Mouse (Mus musculus) liver, embryonic 14.5 days (tissue): ENCODE data around the gene Cd83.

Source experiments
- CTCF ChIP-seq: IDR thresholded peaks from 2 replicates; pipeline ENCODE4 v1.5.1; 2016; ENCODE audit warnings: antibody characterized with exemption, low read depth, control low read depth
- EP300 ChIP-seq: IDR thresholded peaks from 2 replicates; pipeline ENCODE4 v1.6.1; 2016; ENCODE audit warnings: antibody characterized with exemption, low read depth

DNA sequence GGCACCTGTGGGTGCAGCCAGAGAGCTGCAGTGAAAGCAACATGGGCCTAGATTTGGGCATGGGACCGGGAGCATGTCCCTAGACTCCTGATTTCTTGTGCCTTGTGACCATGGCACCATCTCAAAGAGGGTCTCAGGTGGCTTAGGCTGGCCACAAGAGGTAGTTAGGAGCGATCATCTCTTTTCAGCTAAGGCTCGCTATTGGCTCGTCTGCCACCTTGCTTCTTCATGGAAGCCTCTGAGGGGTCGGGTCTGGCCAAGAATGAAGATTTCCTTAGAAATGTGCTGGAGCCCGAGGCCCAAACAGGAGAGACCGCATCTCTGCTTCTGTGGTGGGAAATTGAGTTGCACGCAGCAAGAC, 1.1 kb downstream of the Cd83 start:
- TF ChIP-seq EP300, result no peak
- no peak for TF ChIP-seq CTCF
